Mouse (Mus musculus) hindbrain, embryonic 16.5 days (tissue): Measurements from ENCODE around the gene Poln. TPM values are rescaled to one million over a fixed set of nuclear protein-coding genes. Genes with fewer than 3 reads are reported as not detected.

ENCODE experiments used
- ATAC-seq: fragments of 200-750 bp; cut with Nextera tagmentation; 2 replicates; pipeline ENCODE4 v1.8.0; 2017; ENCODE audit warnings: moderate TSS enrichment, moderate library complexity
- H3K27ac ChIP-seq: fragments of 300-500 bp; sonication (generic); 2 replicates; pipeline ENCODE4 v1.5.1; 2014; ENCODE audit warnings: low read depth, mild to moderate bottlenecking, control low read depth, low read length, moderate library complexity
- H3K27me3 ChIP-seq: fragments of 300-500 bp; sonication (generic); replicated peaks from 2 replicates; pipeline ENCODE4 v1.6.1; 2014; ENCODE audit warnings: low read length; ENCODE audit not compliant: control insufficient read depth, insufficient read depth
- H3K36me3 ChIP-seq: fragments of 300-500 bp; sonication (generic); 2 replicates; pipeline ENCODE4 v1.6.1; 2014; ENCODE audit warnings: mild to moderate bottlenecking, low read length, moderate library complexity, mixed read lengths; ENCODE audit not compliant: control insufficient read depth, insufficient read depth
- H3K4me1 ChIP-seq: fragments of 300-500 bp; sonication (generic); 2 replicates; pipeline ENCODE4 v1.6.1; 2014; ENCODE audit warnings: low read depth, low read length; ENCODE audit not compliant: control insufficient read depth, insufficient read depth
- H3K4me2 ChIP-seq: fragments of 300-500 bp; sonication (generic); 2 replicates; pipeline ENCODE4 v1.6.1; 2014; ENCODE audit warnings: mild to moderate bottlenecking, low read length, control low read depth, moderate library complexity
- H3K4me3 ChIP-seq: fragments of 300-500 bp; sonication (generic); 2 replicates; pipeline ENCODE4 v1.5.1; 2014; ENCODE audit warnings: mild to moderate bottlenecking, low read length, control low read depth, moderate library complexity
- H3K9ac ChIP-seq: fragments of 300-500 bp; sonication (generic); 2 replicates; pipeline ENCODE4 v1.6.1; 2014; ENCODE audit warnings: low read depth, mild to moderate bottlenecking, control low read depth, low read length, moderate library complexity
- H3K9me3 ChIP-seq: fragments of 300-500 bp; sonication (generic); 2 replicates; pipeline ENCODE4 v1.6.1; 2014; ENCODE audit warnings: mild to moderate bottlenecking, low read length, moderate library complexity; ENCODE audit not compliant: control insufficient read depth
- WGBS: fragments of 180-500 bp; shearing (Covaris S2); extraction: QIAGEN DNeasy Blood & Tissue Kit; methylation state at CpG from one replicate; pipeline ENCODE4 v1.1.7; 2014; 5-methylcytosine and 5-hydroxymethylcytosine counted together
- polyA plus RNA-seq: library from polyadenylated mRNA; unstranded; fragments of >200 nt; fragmentation: Nextera tagmentation; extraction: Ambion mirVana; gene quantifications from 2 replicates; pipeline ENCODE4 v1.2.1, GENCODE M21; 2015

Gene Poln
- polyA plus RNA-seq, 1 experiment from 2014 or later: 0.20 TPM

- ATAC-seq: no peak
- Histone ChIP-seq H3K4me3 (no peak overlapping the region), H3K27ac (no peak overlapping the region), H3K36me3 (no peaks in the 10 kb centered on the region), H3K9me3 (no peaks in the 10 kb centered on the region), H3K4me1 (peaks cover 30% of the 10 kb centered on the region), H3K27me3 (no peaks in the 10 kb centered on the region), H3K4me2 (no peak overlapping the region), H3K9ac (no peak overlapping the region)
- WGBS: 70% methylated on average over 1 of the region's 1 CpGs
These were observed 20.3 kb upstream of the Poln start for GRCm38 (mm10) chr5:34189521-34189920.

- Histone ChIP-seq H3K4me1 (peaks cover 35% of the 10 kb centered on the region), H3K27me3 (no peaks in the 10 kb centered on the region), H3K4me2 (peak overlapping the region; percentile 75), H3K4me3 (no peak overlapping the region), H3K27ac (no peak overlapping the region), H3K9ac (peak overlapping the region; percentile 73), H3K9me3 (no peaks in the 10 kb centered on the region), H3K36me3 (no peaks in the 10 kb centered on the region)
- 78% methylated on average over 2 of the region's 2 CpGs for WGBS
- no peak for ATAC-seq
These were observed 19.6 kb upstream of the Poln start for GRCm38 (mm10) chr5:34188856-34189255.

- peak within 1 kb of the TSS; percentile 81 for H3K4me2 ChIP-seq
- H3K36me3 ChIP-seq: no peaks in the 10 kb centered on the region; the same call in 1 of the 2 replicates
- ATAC-seq: peak; percentile 99
- no peaks in the 10 kb centered on the region for H3K9me3 ChIP-seq
- H3K4me1 ChIP-seq: peaks cover 45% of the 10 kb centered on the region
- H3K27me3 ChIP-seq: no peaks in the 10 kb centered on the region
- peak within 1 kb of the TSS; percentile 97 for H3K4me3 ChIP-seq
- under 1% methylated on average over 59 of the region's 60 CpGs for WGBS
- peak within 1 kb of the TSS; percentile 93 for H3K27ac ChIP-seq
- H3K9ac ChIP-seq: peak within 1 kb of the TSS; percentile 92
These were observed 18.5 kb upstream of the Poln start, which contains the start of gene Mxd4 for GRCm38 (mm10) chr5:34187601-34188316. Gene Mxd4 (minus strand): TSS chr5:34187720.

- Histone ChIP-seq H3K9ac (peak overlapping the region; percentile 92), H3K9me3 (no peaks in the 10 kb centered on the region), H3K4me1 (peaks cover 48% of the 10 kb centered on the region), H3K27me3 (no peaks in the 10 kb centered on the region), H3K4me3 (peak overlapping the region; percentile 97), H3K27ac (peak overlapping the region; percentile 93), H3K36me3 (peaks cover 3% of the 10 kb centered on the region), H3K4me2 (peak overlapping the region; percentile 81)
- under 1% methylated on average over 39 of the region's 46 CpGs for WGBS
- 0 out of 2 replicates have a peak, but pooled peaks have one; percentile 0 for ATAC-seq
These were observed 17.7 kb upstream of the Poln start for GRCm38 (mm10) chr5:34186961-34187391.

- peak overlapping the region; percentile 92 for H3K9ac ChIP-seq
- peak overlapping the region; percentile 12 for H3K27ac ChIP-seq
- H3K4me3 ChIP-seq: peak overlapping the region; percentile 97
- H3K4me2 ChIP-seq: peak overlapping the region; percentile 81
- peaks cover 48% of the 10 kb centered on the region for H3K4me1 ChIP-seq
- ATAC-seq: no peak
- peaks cover 8% of the 10 kb centered on the region for H3K36me3 ChIP-seq
- no peaks in the 10 kb centered on the region for H3K27me3 ChIP-seq
- WGBS: 60% methylated on average over 2 of the region's 2 CpGs
- no peaks in the 10 kb centered on the region for H3K9me3 ChIP-seq
These were observed 17.1 kb upstream of the Poln start for GRCm38 (mm10) chr5:34186391-34186790.

GRCm38 (mm10) chr5:34185791-34186190, 16.5 kb upstream of the Poln start:
- H3K4me1 ChIP-seq: peaks cover 48% of the 10 kb centered on the region

GRCm38 (mm10) chr5:34185051-34185580, 15.9 kb upstream of the Poln start:
- Histone ChIP-seq H3K9ac (peak overlapping the region; percentile 40; the same call in 1 of the 2 replicates), H3K4me1 (peaks cover 48% of the 10 kb centered on the region), H3K4me3 (no peak overlapping the region), H3K9me3 (no peaks in the 10 kb centered on the region), H3K27ac (no peak overlapping the region), H3K36me3 (peaks cover 9% of the 10 kb centered on the region), H3K4me2 (peak overlapping the region; percentile 81), H3K27me3 (no peaks in the 10 kb centered on the region)
- no peak for ATAC-seq
- 94% methylated on average over 1 of the region's 1 CpGs for WGBS

More at GRCm38 (mm10) chr5:34185791-34186190, 16.5 kb upstream of the Poln start:
- ATAC-seq: no peak
- Histone ChIP-seq H3K4me3 (peak overlapping the region; percentile 97), H3K9me3 (no peaks in the 10 kb centered on the region), H3K4me2 (peak overlapping the region; percentile 81), H3K36me3 (peaks cover 9% of the 10 kb centered on the region), H3K27me3 (no peaks in the 10 kb centered on the region), H3K9ac (peak overlapping the region; percentile 92; the same call in 1 of the 2 replicates), H3K27ac (no peak overlapping the region)

GRCm38 (mm10) chr5:34183976-34184375, 14.7 kb upstream of the Poln start:
- Histone ChIP-seq H3K36me3 (peaks cover 9% of the 10 kb centered on the region), H3K9me3 (no peaks in the 10 kb centered on the region), H3K4me1 (peaks cover 48% of the 10 kb centered on the region), H3K27ac (peak overlapping the region; percentile 9; the same call in 1 of the 2 replicates), H3K9ac (no peak overlapping the region), H3K4me3 (no peak overlapping the region), H3K27me3 (no peaks in the 10 kb centered on the region), H3K4me2 (no peak overlapping the region)
- ATAC-seq: no peak
- 88% methylated on average over 3 of the region's 3 CpGs for whole genome bisulfite sequencing

GRCm38 (mm10) chr5:34183156-34183880, 14.1 kb upstream of the Poln start:
- Histone ChIP-seq H3K4me1 (peaks cover 42% of the 10 kb centered on the region), H3K4me2 (no peak overlapping the region), H3K9me3 (no peaks in the 10 kb centered on the region), H3K27ac (peak overlapping the region; percentile 9; the same call in 1 of the 2 replicates), H3K9ac (no peak overlapping the region), H3K4me3 (no peak overlapping the region), H3K27me3 (no peaks in the 10 kb centered on the region), H3K36me3 (peaks cover 12% of the 10 kb centered on the region)
- WGBS: 60% methylated on average over 5 of the region's 5 CpGs
- ATAC-seq: no peak
